Mouse (Mus musculus): Measurements from ENCODE around the gene Vmn1r3. TPM values are rescaled to one million over a fixed set of nuclear protein-coding genes. Genes with fewer than 3 reads are reported as not detected.
"Not testable (repeated sequence)": the region's sequence is repeated elsewhere in the genome, so short reads cannot be mapped to it uniquely, and the experiment has no call there.

Vmn1r3 gene
- total RNA-seq (2021) = not detected

DNA sequence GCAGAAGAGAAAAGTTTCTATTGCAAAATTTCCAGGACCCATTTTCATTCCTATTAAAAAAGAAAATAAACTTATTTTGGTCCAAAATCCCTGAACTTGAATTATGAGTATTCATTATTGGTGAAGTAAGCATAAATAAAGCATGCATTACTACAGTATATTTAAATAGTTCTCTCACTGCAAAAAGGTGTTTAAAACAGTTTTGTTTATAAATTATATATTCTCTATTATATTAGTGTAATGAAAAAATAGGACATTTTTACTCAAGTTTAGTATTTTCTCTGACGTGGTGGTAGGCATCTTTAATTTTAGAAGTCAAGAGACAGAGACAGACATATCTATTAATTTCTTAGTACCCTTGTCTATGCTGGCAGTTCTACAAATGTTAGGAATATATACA is at the start of gene Vmn1r3:
Gene Vmn1r3 (minus strand): TSS at position 101 of the 400 bp plus-strand sequence.
- intact Hi-C loops (cut with DNase I); DNase-seq (ENCODE audit: extremely low spot score in 1 of 2, low spot score in 2 of 2): not testable (repeated sequence)

GRCm38 (mm10) chr4:3232053-3232452 is 46.9 kb upstream of the Vmn1r3 start:
- intact Hi-C loops (cut with DNase I) = no loop called here
- DNase-seq (ENCODE audit: extremely low spot score in 1 of 2, low spot score in 2 of 2) = peak in 1 of 2 experiments; percentile 43

GRCm38 (mm10) chr4:3230908-3231684 is 45.9 kb upstream of the Vmn1r3 start:
- peak in 1 of 2 experiments; percentile 57 for DNase-seq (ENCODE audit: extremely low spot score in 1 of 2, low spot score in 2 of 2)
- intact Hi-C loops (cut with DNase I) = no loop called here

DNA sequence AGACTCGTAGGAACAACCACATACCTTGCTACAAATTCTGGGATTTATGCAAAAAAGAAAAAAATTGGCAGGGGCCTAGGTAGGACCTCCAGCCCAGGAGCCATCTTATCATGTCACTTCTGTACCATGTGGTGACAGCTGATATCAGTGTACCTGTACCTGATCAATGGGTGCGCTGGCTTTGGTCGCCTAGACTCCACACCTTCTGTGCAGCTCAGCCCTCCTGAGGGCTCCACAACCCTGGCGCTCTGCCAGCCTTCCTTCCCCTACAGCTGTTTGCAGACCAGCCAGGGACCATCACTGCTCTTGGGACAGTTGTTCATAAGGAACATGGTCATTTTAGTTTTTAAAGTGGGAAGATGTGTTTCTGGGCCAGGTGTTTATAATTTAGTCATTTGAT is 44.4 kb upstream of the Vmn1r3 start:
- intact Hi-C loops (cut with DNase I) = no loop called here
- DNase-seq (ENCODE audit: extremely low spot score in 1 of 2, low spot score in 2 of 2) = peak in 1 of 2 experiments; percentile 88

DNA sequence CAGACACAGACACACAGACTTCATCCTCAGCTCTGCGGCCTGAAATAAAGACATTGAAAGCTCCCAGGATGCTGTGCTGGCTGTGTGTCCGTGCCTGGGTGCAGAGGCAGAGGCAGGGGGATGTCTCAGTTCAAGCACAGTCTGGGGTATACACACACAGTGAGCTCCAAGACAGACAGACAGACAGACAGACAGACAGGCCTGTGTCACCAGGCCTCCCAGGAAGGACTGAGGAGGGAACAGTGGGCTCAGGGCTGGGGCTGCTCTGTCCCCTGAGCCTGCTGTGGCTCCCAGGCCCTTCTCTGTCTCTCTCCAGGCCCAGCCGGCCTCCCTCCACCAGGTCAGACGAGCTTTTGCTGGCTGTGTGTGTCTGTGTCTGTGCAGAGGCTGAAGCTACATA is 43.3 kb upstream of the Vmn1r3 start:
- intact Hi-C loops (cut with DNase I) = no loop called here
- DNase-seq (ENCODE audit: extremely low spot score in 1 of 2, low spot score in 2 of 2) = peak in 1 of 2 experiments; percentile 60

DNA sequence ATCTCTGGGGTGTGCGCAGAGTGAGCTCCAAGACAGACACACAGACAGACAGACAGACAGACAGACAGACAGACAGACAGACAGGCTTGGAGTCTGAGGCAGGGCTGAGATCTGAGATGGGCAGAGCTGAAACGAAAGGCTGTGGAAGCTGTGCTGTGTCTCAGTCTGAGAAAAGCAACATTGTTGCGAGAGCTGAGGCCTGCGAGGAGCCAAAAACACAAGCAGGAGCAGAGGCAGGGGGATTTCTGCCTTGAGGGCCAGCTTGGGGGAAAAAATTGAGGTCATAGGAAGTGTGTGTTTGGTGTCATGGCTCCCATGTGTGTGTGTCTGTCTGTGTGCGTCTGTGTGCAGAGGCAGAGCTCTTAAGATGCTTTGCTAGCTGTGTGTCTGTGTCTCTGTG is 42.6 kb upstream of the Vmn1r3 start:
- intact Hi-C loops (cut with DNase I) = no loop called here

DNA sequence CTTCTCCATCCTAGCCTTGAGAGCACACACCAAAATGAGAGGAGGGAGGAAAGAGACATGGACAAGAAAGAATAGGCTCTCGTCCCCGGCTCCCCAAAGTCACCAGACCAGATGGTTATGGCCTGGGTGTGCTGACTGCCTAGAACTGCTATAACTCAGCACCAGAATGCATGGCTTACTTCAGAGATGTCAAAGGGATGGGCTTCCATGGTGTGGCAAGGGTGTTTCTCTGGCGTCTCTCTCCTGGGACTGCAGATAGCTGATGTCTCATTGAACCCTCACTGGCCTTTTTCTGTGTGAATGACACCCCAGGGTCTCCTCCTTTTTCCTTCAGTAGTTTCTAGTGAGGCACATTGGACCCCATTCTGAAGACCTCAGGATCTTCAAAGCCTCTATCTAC is 41.3 kb upstream of the Vmn1r3 start:
- DNase-seq (ENCODE audit: extremely low spot score in 1 of 2, low spot score in 2 of 2) = peak in 1 of 2 experiments; percentile 20
- intact Hi-C loops (cut with DNase I) = no loop called here

More for the DNA sequence above, 42.6 kb upstream of the Vmn1r3 start:
- DNase-seq (ENCODE audit: extremely low spot score in 1 of 2, low spot score in 2 of 2) = peak in 1 of 2 experiments; percentile 25

GRCm38 (mm10) chr4:3225416-3225815 is 40.3 kb upstream of the Vmn1r3 start:
- peak in 1 of 2 experiments; percentile 21 for DNase-seq (ENCODE audit: extremely low spot score in 1 of 2, low spot score in 2 of 2)
- intact Hi-C loops (cut with DNase I) = not testable (repeated sequence)

DNA sequence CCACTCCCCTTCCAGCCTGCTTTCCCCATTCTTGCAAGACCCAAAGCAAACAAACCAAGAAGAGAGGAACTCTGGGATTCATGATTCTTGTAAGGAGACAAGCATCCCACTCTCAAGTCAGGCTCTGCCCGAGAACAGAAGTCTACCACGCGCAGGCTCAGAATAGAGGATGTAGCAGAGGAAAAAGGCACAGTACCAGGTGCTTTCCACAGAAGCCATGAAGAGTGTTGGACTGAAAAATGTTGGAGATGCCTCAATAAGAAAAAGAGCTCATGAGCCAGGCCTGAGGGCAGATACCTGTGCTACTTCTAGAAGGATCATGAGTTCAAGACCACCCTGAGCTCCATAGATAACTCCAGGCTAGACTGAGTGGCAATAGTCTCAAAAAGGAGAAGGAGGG is 39.7 kb upstream of the Vmn1r3 start:
- DNase-seq (ENCODE audit: extremely low spot score in 1 of 2, low spot score in 2 of 2) = peak in 1 of 2 experiments; percentile 18
- intact Hi-C loops (cut with DNase I) = not testable (repeated sequence)

DNA sequence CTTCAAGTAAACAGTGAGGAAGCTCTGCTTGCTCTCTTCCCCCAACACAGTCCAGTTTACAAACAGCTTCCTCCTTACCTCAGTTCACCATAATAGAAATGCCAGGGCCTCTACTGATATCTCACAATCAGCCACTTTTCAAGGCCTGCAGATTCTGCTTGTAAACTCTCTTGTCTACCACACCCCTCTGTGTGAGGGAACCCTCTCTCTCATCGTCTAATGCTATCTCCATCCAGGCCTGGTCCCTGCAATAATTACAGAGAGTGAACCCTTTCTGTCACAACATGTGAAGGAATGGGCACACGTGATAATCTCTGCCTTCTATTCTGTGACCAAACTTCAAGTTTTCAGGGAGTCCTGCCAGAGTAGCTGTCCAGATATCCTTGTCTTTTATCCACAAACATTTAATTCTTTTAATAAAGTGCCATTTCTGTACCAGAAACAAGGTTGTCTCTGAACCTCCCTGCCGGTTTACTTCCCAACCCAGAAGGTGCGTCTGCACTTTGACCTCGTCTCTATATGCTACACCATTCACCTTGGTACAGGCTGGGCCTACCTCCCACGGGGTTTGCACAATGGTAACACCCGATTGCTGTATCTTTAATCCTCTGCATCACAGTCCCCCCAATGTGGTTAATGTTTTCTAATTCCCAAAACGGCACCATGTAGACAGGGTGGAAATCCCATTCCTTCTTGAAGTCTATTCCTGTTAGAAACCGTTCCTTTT is 38.5 kb upstream of the Vmn1r3 start:
- DNase-seq (ENCODE audit: extremely low spot score in 1 of 2, low spot score in 2 of 2); intact Hi-C loops (cut with DNase I): not testable (repeated sequence)

GRCm38 (mm10) chr4:3216382-3216781 is 31.2 kb upstream of the Vmn1r3 start:
- DNase-seq (ENCODE audit: extremely low spot score in 1 of 2, low spot score in 2 of 2) = not testable (repeated sequence)

DNA sequence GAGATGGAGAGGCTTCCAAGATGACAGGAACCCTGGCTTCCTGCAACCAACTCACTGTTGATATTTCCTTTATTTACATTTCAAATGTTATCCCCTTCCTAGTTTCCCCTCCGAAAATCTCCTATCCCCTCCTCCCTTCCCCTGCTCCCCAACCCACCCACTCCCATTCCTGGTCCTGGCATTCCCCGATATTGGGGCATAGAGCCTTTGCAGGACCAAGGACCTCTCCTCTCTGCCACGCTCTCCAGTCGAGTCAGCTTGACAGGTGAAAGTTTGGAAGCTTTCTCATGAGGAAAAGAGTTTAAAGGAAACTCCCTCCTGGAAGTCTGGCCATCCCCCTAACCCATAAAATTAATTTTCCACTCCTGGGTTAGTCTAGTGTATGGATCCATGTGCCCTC is 28.2 kb upstream of the Vmn1r3 start:
- intact Hi-C loops (cut with DNase I); DNase-seq (ENCODE audit: extremely low spot score in 1 of 2, low spot score in 2 of 2): not testable (repeated sequence)

More at GRCm38 (mm10) chr4:3216382-3216781, 31.2 kb upstream of the Vmn1r3 start:
- intact Hi-C loops (cut with DNase I) = not testable (repeated sequence)

GRCm38 (mm10) chr4:3209643-3210217 is 24.6 kb upstream of the Vmn1r3 start:
- DNase-seq (ENCODE audit: extremely low spot score in 1 of 2, low spot score in 2 of 2); intact Hi-C loops (cut with DNase I): not testable (repeated sequence)

- DNase-seq (ENCODE audit: extremely low spot score in 1 of 2, low spot score in 2 of 2) = peak in 1 of 2 experiments; percentile 81
- intact Hi-C loops (cut with DNase I) = not testable (repeated sequence)
These were observed 8.2 kb downstream of the Vmn1r3 start for GRCm38 (mm10) chr4:3176746-3177490.

DNA sequence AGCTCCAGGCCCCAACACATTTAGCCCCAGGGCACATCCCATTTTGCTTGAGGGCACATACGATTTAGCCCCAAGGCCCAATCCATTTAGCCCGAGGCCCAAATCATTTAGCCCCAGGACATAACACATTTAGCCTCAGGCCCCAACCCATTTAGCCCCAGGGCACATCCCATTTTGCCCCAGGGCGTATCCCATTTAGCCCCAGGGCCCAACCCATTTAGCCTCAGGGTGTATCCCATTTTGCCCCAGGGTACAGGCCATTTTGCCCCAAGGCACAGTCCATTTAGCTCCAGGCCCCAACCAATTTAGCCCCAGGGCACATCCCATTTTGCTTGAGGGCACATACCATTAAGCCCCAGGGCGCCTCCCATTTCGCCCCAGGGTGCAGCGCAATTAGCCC is 9.0 kb downstream of the Vmn1r3 start:
- intact Hi-C loops (cut with DNase I) = not testable (repeated sequence)
- DNase-seq (ENCODE audit: extremely low spot score in 1 of 2, low spot score in 2 of 2) = peak in 1 of 2 experiments; percentile 29

DNA sequence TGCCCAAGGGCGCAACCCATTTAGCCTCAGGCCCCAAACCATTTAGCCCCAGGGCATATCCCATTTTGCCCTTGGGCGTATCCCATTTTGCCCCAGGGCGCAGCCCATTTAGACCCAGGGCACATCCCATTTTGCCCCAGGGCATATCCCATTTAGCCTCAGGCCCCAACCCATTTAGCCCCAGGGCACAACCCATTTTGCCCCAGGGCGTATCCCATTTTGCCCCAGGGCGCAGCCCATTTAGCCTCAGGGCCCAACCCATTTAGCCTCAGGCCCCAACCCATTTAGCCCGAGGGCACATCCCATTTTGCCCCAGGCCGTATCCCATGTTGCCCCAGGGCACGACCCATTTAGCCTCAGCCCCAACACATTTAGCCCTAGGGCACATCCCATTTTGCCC is 9.4 kb downstream of the Vmn1r3 start:
- DNase-seq (ENCODE audit: extremely low spot score in 1 of 2, low spot score in 2 of 2) = peak in 1 of 2 experiments; percentile 50
- intact Hi-C loops (cut with DNase I) = not testable (repeated sequence)

DNA sequence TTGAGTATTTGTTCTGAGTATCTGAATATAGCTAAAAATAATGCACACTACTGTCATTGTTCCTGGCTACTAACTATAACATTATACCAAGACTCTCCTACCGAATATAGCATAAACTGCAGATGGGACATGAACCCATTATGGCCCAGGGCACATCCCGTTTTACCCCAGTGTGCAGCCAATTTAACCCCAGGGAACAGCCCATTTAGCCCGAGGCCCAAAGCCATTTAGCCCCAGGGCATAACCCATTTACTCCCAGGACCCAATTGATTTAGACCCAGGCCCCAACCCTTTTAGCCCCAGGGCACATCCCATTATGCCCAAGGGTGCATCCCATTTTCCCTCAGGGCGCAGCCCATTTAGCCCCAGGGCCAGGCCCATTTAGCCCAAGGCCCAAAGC is 10.6 kb downstream of the Vmn1r3 start:
- peak in 1 of 2 experiments; percentile 18 for DNase-seq (ENCODE audit: extremely low spot score in 1 of 2, low spot score in 2 of 2)
- intact Hi-C loops (cut with DNase I) = not testable (repeated sequence)

DNA sequence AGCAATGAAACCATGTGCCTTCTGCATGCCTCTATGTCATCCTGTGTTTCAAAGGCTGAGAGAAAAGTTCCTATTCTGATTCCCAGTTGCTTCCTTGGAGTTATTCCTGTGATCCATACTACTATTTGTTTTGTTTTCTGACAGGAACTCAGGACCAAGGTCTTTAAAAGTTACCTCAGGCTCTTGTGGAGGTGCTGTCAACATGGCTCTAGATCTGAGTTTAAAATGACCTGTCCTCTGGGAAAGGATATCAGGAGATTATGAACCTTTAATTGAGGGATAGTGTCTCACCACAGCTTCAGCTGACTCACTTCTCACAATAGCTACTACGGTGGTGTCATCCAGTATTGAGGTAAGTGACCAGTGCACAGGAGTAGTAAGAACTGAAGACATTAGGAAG is 18.1 kb downstream of the Vmn1r3 start, which contains the start of gene Vmn1r2:
Gene Vmn1r2 (plus strand): TSS at position 301 of the 400 bp plus-strand sequence.
- intact Hi-C loops (cut with DNase I) = not testable (repeated sequence)

DNA sequence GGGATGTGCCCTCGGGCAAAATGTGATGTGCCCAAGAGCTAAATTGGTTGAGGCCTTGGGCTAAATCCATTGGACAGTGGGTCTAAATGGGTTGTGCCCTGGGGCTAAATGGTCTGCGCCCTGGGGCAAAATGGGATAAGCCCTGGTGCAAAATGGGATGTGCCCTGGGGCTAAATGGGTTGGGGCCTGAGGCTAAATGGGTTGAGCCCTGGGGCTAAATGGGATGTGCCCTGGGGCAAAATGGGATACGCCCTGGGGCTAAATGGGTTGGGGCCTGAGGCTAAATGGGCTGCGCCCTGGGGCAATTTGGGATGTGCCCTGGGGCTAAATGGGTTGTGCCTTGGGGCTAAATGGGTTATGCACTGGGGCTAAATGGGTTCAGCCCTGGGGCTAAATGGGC is 20.1 kb downstream of the Vmn1r3 start:
- peak in 1 of 2 experiments; percentile 75 for DNase-seq (ENCODE audit: extremely low spot score in 1 of 2, low spot score in 2 of 2)

More for the DNA sequence above, 18.1 kb downstream of the Vmn1r3 start, which contains the start of gene Vmn1r2:
- not testable (repeated sequence) for DNase-seq (ENCODE audit: extremely low spot score in 1 of 2, low spot score in 2 of 2)

More for the DNA sequence above, 20.1 kb downstream of the Vmn1r3 start:
- intact Hi-C loops (cut with DNase I) = no loop called here

Measured in left cerebral cortex, postnatal 10 days (tissue).